Mouse (Mus musculus) mouse trophoblast stem cell (cell line): ENCODE measurements around the gene Gabarap.
"Not testable (repeated sequence)": the region's sequence is repeated elsewhere in the genome, so short reads cannot be mapped to it uniquely, and the experiment has no call there.

Source experiments
- in situ Hi-C, 2 experiments: fragments of 300-500 bp; cut with MseI, MboI; formaldehyde crosslinking; loops; 2 replicates in 1 of 2; 3 replicates in 1 of 2; pipeline ENCODE4 v1.15.1; 2025

The Gabarap gene

DNA sequence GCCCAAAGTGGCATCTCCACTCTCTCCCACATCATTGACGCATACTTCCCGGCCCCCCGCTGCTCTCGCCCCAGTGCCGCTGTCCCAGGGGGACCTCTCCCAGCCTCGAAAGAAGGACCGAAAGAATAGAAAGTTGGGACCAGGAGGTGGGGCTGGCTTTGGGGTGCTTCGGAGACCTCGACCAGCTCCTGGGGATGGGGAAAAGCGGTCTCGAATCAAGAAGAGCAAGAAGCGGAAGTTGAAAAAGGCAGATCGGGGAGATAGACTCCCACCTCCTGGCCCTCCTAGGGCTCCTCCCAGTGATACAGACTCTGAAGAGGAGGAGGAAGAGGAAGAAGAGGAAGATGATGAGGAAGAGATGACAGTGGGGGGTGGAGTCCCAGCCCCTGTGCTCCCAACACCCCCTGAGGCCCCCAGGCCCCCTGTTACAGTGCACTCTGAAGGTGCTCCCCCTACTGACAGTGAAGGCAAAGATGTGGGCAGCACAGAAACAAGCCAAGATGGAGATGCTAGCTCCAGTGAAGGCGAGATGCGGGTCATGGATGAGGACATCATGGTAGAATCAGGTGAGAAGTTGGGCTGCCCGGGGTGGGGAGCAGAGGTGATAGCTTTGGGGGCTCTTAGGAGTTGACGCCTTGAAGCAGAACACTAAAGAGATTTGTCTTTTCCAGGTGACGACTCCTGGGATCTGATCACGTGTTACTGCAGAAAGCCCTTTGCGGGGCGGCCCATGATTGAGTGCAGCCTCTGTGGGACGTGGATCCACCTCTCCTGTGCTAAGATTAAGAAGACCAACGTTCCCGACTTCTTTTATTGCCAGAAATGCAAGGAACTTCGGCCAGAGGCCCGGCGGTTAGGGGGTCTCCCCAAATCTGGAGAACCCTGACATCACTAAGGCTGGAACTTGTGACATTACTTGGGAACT is 7.9 kb downstream of the Gabarap start:
- in situ Hi-C loops: no loop called here

DNA sequence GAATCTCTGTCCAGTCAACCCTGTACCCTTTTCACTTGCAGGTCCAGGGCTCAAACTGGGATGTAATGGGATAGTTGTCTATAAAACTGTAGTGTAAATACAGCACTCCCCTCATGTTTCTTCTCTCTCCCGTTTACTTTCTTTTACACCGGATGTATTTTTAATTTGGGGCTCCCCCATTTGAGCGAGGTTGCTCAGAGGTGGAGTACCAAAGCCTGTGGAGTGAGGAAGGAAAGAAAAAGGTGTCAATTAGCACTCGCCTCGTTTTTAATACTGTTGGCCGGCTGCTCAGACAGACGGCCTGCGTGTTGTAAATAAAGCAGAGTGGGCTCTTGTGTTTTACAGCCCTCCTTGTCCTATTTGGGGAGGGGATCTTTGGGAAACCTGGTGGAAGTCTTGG is 8.7 kb downstream of the Gabarap start:
- in situ Hi-C loops: no loop called here

DNA sequence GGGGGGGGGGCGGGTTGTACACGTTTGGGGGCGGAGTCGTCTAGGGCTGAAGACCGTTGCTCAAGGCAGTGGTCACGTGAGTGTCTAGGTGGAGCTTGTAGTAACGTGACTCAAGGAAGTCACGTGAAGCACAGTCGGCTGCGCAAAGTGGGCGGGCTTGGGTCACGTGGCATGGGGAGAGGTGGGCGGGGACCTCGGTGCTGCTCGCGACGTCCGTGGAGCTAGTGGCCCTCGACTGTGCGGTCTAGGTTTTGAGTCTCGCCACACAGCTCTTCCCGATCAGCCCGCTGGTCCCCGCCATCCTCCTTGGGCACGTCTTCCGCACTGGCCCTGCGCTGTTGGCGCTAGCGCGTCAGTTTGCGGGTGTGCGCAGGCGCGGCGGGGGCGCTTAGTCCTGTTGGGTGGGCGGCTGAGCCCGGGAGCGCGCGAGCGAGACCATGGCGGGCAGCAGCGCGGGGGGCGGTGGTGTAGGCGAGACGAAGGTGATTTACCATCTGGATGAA is 9.5 kb downstream of the Gabarap start, which contains the start of gene Dvl2:
TSS of gene Dvl2 (plus strand) at position 200 of the 503 bp plus-strand sequence.
- in situ Hi-C loops: no loop called here

DNA sequence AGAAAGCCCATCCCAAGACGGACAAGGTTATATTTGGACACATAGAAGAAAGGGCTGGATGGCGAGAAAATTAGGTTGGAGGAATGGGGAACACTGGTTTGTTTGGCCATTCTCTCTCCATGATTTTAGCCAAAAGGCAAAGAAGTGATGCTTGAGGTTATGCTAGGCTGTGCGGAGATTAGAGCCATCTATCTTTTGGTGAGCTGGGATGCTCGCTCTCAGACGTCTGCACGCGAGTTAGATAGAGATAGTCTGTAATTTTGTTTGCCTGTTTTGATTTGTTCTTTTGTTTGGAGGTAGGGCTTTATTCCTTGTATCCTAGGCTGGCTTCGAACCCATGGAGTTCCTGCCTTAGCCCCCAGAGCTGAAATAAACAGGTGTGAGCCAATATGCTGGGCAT is 10.2 kb downstream of the Gabarap start:
- in situ Hi-C loops: no loop called here

DNA sequence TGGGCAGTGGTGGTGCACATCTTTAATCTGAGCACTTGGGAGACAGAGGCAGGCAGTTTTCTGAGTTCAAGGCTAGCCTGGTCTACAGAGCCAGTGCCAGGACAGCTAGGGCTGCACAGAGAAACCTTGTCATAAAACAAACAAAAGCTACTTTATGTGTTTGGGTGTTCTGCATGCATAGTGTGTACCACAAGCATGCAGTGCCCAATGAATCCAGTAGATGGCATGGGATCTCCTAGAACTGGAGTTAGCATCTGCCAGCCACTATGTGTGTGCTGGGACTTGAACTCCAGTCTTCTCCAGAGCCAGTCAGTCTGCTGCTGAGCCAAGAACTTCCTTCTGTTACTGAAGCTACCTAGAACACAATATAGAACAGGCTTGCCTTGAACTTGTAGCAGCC is 10.9 kb downstream of the Gabarap start:
- in situ Hi-C loops: no loop called here

DNA sequence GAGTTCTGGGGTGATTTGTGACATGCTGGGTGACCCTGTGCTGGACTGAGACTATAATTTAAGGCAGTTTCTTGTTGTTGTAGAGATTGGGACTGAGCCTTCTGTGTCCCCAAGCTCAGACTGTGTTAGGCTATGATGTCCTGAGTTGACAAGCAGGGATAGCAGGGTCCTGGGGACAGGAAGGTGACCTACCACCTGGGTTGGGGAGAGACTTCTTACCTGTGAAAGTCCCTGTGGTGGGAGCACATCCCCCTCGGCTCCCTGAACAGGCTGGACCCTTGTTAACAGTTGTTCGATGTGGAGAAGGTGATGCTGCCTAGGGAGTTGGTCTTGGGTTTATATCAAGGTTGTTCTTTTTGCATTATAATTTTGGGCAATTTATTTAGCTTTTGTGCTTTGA is 11.5 kb downstream of the Gabarap start:
- in situ Hi-C loops: no loop called here

DNA sequence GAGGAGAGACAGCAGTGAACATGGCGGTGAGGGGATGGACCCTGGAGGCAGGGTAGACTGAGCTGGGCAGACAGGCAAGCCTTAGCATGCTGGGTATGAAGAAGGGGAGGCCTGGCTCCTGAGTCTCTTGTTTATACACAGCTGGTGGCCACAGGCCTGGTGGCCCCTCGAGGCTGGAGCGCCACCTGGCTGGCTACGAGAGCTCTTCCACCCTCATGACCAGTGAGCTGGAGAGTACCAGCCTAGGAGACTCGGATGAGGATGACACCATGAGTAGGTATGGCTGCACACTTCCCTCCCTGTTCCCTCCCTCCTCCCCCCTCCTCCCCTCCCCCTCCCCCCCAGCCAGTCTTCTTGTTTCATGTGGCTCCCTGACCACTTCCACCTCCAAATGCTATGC is 14.6 kb downstream of the Gabarap start:
- in situ Hi-C loops: no loop called here

DNA sequence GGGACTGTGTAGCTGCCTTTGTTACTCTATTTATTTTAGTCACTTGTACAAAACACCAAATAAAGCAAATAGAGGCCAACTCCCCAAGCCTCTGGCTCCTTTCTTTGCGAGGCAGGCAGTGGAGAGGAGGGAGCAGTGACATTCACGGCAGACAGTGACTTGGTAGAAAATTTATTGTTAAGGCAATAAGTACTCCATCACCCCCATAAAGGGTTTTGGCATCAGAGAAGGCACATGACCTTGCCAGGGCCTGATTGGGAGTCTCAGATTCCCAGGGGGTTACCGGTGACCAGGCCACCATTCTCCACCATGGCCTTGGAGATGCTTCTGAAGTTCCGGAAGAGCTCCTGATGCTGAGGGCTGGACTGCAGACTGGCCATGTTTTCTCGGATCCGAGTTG is 19.1 kb downstream of the Gabarap start:
- in situ Hi-C loops: no loop called here

DNA sequence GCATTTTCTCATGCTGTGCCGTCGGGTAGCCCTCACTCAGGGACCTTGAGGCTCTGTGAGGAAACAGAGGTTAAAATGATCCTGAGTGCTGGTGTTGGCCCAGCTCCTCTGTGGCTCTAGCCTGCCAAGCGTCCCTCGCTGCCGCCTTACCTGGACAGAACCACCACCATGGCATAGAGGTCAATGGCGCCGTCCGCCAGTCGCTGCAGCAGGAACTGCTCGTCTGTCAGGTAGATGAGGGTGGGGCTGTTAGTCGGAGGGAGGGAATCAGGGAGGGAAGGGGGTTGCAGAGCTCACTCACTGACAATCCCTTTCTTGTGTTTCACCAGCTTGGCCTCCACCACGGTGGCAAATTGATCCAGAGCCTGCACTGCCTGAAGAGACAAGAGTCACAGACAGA is 19.6 kb downstream of the Gabarap start:
- in situ Hi-C loops: no loop called here

DNA sequence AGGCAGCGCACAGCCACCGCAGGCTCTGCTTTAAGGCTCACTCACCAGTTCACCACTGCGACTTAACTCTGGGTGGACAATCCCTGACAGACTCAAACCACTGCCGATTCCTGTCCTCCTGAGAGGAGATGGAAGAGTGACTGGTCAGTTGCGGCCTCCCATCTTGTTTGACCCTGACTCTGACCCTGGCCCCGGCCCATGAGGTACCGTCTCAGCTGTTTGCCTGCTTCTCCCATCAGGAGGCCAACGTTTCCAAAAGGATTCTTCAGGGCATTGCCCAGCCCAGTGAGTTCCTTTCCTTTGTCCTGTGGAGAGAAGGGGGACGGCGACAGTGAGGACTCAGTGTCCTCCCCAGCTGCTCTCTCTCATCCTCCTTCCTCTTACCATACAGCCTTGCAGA is 20.0 kb downstream of the Gabarap start:
- in situ Hi-C loops: no loop called here

DNA sequence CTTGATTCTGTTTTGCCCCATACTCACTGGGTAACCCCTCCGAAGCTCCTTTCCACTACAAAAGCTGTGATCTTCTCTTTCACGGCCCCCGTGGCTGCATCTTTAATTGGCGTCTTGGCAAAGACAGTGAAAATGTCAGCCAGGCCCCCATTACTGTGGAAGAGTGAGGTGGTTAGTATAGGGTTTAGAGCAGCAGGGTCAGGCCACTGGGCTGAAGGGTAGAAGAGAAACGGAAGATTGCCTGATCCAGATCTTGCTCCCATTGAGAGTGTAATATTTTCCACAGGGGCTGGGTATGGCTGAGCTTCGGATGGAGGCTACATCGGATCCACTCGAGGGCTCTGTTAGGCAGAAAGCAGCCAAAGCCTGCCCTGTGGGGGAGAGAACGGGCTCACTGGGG is 22.0 kb downstream of the Gabarap start:
- in situ Hi-C loops: no loop called here

DNA sequence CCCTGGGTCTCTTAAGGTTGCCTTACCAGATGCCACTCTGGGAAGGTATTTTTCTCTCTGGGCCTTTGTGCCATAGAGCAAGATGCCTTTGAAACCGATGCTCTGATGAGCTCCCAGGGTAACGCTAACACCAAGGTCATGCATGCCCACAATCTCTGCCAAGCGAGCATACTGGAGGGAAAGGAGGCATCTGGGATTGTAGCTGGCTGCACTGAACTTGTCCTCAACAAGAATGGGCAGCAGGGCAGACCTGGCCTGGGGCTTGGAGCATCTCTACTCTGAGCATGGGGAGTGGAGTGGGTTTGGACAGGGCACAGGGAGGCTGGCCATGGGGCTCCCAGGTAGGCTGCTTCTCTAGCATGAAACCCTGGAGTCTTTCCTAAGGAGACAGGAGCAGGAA is 22.5 kb downstream of the Gabarap start:
- in situ Hi-C loops: no loop called here

DNA sequence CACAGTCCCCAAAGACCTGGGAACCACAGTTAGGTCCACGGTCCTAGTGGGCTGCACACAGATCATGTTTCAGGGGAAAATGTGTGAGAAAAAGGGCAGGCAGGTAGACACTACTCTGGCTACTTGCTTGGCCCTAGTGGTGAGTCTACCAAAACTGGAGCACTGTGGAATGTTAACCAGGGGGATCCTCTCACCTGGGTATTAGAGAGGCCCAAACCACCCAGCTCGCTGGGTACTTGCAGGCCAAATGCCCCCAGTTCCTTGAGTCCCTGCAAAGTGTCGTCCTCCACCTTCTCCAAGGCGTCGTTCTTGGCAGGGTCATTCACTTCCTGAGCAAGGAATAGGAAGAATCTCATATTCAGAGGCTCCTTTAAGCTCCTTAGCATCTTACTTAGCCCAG is 23.1 kb downstream of the Gabarap start:
- in situ Hi-C loops: no loop called here

DNA sequence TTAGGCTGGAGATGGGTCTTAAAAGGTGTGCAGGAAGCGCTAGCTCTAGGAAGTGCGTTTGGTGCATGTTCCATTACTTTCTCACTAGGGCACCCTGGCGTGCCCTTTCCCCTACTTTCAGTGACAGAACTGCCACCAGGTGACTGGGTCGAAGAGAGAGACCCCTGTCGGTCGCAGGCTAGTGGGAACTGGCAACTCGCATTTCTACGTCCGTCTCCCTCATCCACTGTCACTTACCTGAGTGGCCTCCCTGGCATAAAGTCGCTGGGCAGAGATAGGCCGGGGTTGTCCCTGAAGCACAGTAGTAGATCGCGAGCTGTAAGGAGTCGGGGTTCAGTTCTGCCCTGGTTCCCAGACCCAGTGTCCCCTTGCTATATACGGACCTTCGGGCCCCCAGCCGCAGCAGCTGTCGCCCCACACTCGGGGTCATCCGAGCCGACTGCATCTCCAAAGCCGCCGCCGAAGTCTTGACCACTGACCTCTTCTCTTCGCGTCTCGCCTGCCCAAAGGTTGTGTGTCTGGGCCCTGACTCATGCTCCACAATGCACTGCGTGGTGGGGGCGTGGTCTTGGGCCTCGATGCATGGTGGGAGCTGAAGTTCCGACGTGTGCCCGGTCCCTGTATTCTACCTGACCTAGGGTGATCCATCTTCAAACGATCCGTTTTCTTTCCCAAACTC is 24.1 kb downstream of the Gabarap start, which contains the start of gene Acadvl:
TSS of gene Acadvl (minus strand) at position 532 of the 679 bp plus-strand sequence.
- in situ Hi-C loops: no loop called here

DNA sequence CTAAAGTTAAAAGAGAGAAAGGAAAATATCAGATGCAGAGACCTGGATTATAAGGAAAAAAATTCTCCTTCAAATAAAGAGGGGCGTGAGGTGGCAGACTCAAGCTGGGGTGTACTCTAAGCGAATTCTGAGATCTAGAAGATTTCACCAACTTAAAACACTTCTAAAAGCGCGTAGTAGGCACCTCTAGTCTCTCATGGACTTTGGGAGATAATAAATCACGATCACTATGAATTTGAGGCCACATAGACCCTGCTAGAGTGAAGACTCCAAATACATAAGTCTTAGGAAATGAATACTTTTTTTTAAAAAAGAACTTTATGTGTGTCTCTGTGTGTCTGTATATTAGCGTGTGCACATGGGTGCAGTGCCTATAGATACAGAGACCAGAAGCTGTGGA is 24.7 kb downstream of the Gabarap start:
- in situ Hi-C loops: no loop called here

DNA sequence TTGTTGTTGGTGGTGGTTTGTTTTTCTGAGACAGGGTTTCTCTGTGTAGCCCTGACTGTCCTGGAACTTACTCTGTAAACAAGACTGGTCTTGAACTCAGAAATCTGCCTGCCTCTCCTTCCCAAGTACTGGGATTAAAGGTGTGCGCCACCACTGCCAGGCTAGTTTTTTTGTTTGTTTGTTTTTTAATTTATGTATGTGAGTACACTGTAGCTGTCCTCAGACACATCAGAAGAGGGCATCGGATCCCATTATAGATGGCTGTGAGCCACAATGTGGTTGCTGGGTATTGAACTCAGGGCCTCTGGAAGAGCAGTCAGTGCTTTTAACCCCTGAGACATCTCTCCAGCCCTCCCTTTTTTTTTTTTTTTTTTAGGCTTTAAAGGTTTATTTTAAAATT is 25.2 kb downstream of the Gabarap start:
- in situ Hi-C loops: not testable (repeated sequence)

DNA sequence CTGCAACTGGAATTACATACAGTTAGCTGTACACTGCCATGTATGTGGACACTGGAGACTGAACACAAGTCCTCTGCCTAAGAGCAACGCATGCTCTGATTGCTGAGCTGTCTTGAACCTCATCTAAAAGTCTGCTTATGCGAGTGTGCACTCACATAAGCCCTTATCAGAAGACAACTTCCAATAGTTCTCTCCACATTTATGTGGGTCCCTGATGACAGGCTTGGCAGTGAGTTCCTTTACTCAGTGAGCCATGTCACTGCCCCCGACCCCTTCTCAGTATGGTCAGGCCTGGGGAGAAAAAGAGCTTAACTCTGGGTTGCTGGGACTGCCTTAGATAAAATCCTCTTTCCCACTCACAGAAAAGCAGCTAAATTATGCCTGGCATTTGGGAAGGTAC is 25.7 kb downstream of the Gabarap start, which contains the start of gene Dlg4:
TSS of gene Dlg4 (plus strand) at position 274 of the 400 bp plus-strand sequence.
- in situ Hi-C loops: no loop called here

DNA sequence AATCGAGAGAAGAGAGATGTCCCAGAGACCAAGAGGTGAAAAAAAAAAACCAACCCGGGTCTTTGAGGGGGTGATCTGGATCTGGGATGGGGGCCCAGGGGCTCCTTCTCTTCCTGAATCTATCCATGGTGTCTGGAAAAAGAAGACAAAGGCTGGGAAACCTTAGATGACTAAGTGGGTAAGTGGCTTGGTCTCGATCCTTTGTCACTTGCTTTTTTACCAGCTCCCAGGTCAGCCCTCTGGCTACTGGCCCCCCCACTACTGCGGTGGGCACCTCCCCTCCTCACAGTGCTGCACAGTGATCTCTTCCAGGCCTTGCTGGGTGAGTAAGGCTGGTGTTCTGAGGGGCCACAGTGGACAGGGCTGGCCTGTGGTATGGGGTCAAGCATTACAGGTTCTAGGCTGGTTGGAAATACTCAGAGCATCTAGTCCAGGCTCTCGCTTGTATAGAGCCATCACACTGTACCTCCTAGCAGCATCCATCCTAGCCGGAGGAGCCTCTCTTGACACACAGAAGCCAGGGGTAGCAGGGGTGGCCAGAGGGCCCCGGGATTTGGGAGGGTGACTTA is 26.3 kb downstream of the Gabarap start:
- in situ Hi-C loops: no loop called here

DNA sequence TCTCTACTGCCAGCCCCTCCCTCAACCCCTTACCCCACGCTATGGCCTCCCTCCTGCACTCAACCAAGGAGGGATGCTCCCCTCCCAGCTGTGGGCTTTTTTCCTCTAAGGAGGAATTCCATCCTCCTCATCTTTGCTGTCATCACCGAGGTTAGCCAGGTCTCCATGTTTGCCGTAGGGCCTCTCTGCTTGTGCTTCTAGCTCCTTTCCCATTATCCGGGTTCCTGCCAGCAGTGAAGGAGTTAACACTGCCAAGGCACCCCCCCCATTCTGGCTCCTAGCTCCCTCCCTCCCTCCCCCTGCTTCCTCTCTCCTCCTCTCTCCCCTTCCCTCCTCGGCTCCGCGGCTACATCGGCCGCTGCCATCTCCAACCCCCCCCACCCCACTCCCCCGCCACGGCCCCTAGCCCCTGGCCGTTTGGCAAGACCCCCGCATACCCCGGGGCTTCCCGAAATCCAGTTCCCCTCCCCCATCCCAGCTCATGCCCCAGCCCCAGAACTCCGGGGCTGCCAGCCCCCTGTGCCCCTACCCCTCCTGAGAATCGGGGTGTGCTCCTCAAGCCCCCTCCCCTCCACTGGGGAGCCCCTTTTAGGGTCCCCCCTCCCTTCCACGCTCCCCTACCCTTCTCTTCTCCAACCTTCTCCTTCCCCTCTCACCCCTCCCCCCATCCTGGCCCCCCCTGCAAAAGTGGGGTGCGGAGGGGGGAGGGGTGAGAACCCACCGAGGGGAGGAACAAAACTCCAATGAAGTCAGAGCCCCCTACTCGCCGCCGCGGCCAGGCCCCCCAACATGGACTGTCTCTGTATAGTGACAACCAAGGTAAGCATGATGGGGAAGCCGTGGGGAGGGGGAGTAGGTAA is 27.4 kb downstream of the Gabarap start:
- in situ Hi-C loops: no loop called here

DNA sequence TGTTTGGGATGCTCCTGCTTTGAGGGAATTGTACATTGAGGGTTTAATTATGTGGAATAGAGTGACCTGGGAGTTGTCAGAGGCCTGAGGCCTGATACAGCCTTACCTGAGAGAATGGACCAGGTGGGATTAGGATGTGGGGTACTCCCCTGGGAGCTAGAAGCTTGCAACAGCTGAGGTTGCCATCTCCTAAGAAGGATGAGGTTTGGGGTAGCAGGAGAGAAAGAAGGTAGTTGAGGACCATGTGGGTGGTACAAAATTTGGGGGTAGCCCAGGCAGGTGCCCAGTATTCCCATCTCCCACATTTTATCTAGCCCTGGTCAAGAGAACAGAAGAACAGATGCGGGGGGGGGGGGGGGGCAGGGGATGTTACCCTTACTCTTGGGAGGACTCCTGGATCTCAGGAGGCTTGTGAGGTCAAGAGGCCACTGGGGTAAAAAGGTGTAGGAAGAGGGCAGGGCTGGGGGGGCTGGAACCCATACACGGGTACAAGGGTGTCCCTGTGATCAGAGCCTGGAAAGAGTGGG is 28.6 kb downstream of the Gabarap start:
- in situ Hi-C loops: no loop called here

DNA sequence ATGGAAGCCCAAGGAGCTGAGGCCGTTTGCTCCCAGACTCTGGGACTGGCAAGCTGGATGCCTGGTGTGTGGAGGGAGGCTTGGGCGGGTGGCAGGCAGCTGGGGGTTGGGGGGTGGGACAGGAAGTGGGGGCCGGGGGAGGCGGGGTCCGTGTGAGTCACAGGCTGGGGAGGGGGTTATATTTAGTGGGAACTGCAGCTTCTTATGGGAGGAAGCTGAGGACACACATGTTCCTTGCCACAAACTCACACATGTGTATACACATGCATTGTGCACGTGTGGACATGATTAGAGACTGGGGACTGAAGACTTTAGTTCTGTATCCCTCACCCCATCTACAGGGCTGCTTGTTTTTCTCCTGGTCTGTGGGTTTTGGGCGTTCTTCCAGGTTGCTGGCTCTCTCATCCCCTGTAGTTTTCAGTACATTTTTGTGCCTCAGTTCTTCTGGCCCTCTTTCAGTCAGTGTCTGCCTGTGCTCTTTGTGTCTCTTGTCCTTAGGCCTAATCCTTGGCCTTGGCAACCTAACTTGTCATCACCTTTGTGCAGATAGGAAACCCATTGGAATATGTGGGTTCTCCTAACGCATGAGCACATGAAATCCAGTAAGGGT is 29.2 kb downstream of the Gabarap start:
- in situ Hi-C loops: no loop called here
